Mouse (Mus musculus): ENCODE results near the gene Dolk.
A peak's percentile ranks its signal among the peaks of the same experiment; 100 is the strongest.

Dolk gene

DNA sequence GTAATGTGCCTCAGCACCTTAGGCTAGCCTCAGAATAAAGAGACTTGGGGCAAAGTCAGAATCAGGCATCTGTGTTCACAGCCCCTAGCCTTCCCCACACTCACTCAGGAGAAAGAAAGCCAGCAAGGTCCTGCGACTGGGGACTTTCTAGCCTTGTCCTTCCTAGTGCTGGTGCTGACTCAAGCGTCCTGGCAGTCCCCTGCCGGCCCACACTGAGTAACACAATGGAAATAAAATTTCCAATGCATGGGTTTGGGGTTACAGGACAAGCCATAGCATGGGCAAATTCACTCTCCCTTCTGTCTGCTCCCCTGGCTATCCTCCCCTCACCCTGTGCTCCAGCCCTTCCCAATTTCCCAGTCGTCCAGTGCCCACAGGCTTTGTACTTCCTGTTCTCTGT is 17.8 kb downstream of the Dolk start:
- DNase-seq (ENCODE audit: low spot score) = no peak

DNA sequence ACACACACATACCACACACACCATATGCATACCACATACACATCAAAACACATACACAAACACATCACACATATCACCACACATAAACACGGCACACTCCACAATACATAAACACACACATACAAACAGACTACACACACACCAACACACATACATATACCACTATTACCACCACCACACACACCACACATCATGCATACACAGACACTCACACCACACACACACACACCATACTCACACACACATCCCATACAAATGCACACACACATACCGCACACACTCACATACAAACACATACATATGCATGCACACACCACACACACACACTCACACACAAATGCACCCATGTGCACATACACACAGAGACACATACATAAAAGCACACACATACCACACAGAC is 18.7 kb downstream of the Dolk start:
- no peak for DNase-seq (ENCODE audit: low spot score)

DNA sequence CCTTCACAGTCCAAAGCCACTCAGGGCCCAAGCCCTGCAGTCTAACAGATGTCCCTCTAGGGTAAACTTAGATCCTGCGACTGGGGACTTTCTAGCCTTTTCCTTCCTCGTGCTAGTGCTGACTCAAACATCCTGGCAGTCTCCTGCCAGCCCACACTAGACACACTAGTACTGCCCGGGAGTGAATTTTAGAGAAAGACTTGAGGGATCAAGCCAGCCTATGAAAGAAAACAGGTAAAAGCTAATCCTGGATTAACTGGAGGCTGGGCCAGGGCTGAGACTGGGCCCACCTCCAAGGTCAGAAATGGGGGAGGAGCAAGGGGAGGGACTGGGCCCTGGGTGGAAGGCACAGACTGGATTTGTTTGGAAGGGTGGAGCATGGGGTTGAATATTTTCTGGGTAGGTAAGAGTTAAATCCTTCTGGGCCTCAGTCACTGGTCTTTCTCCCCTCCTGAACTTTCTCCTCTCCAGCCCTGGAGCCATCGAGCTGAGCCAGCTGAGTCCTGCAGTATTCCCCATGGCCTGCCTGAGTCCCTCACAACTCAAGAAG is 19.7 kb downstream of the Dolk start:
- DNase-seq (ENCODE audit: low spot score) = peak; percentile 78

DNA sequence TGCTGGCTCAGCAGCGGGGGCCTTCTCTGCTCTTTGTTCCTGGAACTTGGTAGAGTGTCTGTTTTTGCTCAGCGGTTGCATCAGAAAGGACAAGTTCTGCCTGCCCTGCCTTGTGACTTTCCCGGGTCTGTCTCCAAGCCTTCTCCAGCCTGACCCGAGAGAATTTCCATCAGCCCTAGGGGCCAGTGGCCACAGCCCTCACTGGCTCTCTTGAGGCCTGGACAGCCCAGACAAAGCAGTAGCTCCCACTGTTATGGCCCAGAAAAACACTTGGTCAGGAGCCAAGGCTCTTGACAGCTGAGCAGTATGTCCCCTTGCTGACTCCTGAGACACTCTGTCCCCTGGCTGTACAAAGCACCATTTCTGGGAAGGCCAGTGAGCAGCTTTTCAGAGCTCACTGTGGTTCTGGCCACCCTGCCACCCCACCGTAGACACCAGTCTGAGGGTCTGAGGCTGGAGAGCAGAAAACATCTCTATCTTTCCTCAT is 20.3 kb downstream of the Dolk start, which contains the start of gene Phyhd1:
Gene Phyhd1, plus strand, starts transcription at position 437 of the 487 bp plus-strand sequence.
- no peak for DNase-seq (ENCODE audit: low spot score)

DNA sequence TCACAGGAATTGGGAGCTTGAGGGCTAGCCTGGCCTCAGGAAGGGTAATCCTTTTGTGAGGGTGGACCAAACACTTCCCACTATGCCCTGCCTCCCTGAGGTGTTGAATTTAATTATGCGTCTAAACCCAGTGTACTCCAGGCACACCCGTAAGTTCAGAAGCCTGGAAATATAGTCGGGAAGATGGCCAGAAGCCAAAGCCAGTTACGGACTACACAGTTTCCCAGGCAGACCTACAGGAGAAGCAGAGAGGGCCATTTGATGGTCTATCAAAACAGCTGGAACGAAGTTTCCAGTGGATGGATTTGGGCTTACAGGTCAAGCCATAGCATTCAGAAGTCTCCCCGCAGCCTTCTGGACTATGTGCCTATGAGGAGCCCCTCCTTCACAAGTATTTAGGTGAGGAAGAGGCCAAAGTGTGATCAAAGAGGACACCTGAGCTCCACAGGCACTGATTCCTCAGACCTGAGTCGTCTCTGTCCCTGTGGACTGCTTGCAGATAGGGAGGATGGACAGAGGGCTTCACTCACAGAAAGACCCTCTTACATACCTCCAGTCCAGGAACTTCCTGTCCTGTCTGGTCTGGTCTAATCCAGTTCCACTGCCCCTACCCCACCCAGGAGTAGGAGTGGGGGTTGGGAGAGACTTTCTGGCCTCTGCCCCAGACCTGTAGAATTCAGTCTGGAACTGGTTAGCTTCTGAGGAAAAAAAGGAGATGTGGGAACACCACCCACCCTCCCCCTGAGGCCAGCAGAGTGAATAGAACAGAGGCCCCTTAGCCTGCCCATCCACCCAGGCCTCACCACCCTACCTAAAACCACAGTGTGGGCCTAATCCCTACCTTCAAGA is 21.2 kb downstream of the Dolk start:
- no peak for DNase-seq (ENCODE audit: low spot score)

DNA sequence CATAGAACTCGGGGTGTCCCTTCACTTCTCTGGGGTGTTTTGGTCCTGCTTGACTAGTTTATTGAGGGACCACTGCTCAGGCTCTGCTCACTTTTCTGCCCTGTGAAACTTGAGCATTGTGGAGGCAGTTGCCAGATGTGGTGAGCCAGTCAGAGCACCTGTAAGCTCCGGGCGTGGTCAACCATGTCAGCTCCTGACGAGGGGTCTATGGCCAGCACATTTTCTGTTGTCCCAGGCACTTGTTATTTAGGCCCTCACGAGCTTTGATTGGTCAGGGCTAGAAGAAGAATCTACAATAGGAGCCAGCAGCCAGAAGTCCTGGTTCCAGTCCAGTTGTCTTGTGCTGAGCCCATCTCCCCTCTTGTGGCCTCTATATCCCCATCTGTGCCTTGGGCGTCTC is 22.3 kb downstream of the Dolk start:
- DNase-seq (ENCODE audit: low spot score) = no peak

DNA sequence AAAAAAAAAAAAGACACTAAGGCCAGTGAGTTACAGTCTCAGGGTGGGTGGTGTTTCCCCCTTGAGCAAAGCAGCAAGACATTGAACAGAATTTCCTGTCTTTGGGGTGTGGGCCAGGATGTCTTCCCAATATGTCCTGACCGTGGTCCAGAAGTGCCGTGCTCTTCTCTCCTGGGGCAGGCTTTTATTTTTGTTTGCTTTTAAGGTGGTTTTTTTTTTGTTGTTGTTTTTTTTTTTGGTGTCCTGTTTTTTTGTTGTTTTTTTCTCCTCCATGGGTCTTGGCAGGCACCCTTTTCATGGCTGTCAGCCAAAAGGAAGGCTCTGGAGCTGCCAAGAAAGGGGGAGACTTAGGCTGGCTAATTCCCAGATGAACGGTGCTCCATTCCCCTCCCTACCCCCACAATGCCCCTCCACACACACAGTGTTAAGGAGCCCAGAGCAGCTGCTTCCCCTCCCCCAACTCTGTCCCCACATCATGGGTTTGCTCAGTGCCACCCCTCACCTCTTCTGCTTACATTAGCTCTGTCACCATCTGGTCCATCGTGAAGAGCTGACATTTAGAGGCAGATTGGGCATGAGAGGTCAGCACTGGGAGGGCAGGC is 23.2 kb downstream of the Dolk start:
- DNase-seq (ENCODE audit: low spot score) = peak; percentile 64

DNA sequence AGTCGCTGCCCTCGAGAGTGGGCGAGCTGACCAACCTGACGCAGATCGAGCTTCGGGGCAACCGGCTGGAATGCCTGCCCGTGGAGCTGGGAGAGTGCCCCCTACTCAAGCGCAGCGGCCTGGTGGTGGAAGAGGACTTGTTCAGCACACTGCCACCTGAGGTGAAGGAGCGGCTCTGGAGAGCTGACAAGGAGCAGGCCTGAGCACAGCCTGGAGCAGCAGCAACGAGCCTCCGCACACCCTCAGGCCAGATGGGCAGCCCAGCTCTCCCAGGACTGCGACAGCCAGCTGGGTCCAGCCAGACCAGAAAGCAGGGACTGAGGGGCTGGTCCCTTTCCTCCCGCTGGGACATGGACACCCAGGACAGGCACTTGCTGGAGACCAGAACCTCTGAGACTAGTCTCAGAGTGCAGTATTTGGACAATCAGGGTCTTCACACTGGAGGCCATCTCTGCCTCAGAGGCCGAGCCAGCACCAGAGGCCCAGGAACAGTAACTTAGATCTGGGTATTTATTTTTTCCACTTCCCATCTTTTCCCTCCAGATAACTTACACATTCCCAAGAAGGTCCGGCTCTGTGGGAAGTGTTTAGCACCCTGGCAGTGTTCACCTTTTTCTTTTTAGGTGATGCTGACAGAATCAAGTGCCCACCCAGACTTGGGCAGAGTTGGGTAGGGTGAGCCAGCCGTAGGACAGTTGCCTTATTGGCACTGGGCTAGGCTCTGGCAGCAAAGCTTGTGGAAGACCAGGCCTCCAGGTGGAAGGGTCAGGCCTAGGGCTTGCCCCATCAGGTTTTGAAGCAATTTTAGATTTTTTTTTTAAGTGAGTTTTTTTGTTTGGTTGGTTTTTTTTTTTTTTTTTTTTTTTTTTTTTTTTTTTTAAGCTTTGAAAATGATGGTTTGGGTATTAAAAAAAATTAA is 24.0 kb downstream of the Dolk start:
- no peak for DNase-seq (ENCODE audit: low spot score)

DNA sequence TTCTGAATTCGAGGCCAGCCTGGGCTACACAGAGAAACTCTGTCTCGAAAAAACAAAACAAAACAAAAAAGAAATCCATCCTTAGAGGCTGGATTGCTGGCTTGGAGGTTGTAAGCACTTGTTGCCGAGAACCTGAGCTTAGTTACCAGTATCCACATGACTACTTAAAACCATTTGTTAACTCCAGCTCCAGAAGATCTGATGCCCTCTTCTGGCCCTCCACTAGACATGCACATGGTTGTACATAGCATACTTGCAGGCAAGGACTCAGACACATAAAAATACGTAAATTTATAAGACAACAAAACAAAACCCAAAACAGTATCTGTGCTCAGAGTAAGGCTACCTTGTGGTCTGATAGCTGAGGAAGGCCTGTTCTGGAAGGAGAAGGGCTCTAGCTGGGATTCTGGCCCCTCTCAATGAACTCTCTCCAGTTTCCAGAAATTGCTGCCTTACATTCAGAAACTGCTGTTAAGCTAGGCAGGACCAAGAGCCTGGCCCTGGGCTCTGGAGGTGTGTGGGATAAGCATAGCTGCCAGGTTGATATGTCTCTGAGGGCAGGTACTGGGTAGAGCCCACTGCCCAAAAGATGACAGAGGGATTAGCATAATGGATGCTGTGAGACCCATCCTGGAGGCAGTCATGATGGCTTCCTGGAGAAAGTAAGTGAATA is 24.9 kb downstream of the Dolk start:
- no peak for DNase-seq (ENCODE audit: low spot score)

DNA sequence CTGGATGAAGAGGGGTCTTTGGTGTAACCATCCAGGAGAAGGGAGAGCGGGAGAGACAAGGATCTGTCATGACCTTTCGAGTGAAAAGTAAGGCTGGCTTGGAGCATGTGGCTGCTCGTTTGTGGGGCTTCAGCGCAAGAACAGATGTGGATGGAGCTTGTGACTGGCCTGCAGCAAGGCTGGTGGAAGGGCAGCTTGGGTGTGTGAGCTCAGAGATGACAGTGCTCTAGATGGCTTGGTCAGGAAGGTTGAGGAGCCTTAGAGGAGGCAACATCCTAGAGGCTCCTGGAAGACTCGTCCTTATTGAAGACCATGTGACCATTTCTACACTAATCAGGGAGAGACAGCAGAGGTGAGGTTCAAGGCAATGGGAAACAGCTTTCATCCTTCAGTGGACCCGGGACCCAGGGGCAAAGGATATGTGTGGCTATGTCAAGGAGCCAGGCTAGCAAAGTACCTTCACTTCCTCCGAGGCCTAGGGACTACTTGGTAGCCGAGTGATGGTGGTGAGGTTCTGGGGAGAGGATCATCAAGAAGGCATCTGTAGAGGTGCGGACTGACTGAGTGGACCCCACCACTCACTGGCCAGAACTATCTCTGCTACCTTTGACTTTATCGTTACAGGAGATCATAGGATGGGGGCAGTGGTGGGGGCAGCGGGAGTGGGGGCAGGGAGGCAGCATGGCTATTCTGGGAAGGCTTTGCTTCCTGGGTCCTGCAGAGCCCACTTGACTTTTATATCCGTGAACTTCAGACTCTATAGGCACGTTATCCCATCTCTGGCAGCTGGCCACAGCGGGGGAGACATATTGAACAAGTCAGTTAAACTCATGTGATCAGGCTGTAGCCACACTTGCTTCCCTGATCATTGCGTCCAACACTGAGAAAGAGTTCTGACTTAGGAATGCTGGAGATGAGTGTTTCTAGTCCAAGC is 26.7 kb downstream of the Dolk start:
- no peak for DNase-seq (ENCODE audit: low spot score)

DNA sequence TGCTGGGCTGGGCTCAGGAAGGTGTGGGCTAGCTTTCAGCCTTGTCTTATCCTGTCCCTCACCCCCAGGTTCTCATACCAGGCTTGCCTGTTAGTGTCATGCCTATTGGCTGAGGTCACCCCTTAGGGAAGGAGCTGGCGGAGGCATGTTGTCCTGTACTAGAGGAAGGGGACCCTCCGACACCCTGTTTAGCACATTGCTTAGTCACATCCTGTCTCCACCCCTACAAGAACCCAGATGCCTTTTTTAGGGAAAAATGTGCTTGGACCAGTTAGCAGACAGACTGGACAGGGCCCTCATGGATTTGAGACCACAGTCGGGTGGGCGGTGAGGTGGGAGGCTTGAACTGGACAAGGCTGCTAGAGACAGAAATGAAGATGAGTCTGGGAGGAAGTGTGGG is 27.5 kb downstream of the Dolk start:
- DNase-seq (ENCODE audit: low spot score) = no peak

DNA sequence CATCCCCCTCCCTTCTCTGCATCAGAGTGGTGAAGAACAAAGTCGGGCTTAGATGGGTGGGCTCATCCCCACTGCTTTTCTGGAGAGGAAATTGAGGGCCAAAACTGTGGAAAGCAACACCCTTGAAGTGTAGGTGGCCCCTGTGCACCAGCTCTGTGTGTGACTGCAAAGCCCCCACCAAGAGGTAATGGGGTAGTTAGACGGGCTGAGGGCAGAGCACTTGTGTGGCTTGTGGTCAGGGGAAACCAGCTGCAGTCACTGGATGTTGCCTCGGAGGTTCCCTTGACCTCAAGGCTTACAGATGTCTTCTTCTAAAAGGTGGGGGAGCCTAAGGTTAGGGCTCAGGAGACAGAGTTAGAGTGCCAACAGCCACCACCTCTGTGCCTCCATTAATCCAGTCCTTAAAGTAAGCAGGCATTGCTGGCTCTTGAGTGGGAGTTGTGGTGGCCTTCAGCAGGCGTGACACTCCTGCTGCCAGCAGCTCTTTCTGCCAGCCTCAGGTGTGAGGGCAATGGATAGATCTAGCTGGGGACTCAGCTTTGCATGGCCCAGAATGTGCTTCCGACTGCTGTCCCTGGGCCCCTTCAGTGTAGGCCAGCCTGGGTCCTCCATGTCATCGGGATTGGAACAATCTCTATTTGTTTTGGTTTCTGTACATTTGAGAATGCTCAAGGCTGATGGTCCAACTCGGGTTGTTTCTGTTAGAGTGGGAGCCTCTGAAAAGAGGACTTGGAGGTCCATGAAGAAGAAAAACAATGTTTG is 28.3 kb downstream of the Dolk start:
- DNase-seq (ENCODE audit: low spot score) = no peak

DNA sequence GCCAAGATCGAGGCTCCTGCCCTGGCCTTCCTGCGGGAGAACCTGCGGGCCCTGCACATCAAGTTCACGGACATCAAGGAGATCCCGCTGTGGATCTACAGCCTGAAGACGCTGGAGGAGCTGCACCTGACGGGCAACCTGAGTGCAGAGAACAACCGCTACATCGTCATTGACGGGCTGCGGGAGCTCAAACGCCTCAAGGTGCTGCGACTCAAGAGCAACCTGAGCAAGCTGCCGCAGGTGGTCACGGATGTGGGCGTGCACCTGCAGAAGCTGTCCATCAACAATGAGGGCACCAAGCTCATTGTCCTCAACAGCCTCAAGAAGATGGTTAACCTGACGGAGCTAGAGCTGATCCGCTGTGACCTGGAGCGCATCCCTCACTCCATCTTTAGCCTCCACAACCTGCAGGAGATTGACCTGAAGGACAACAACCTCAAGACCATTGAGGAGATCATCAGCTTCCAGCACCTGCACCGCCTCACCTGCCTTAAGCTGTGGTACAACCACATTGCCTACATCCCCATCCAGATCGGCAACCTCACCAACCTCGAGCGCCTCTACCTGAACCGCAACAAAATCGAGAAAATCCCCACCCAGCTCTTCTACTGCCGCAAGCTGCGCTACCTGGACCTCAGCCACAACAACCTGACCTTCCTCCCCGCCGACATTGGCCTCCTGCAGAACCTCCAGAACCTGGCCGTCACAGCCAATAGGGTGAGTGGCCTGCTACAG is 29.4 kb downstream of the Dolk start:
- DNase-seq (ENCODE audit: low spot score) = no peak

DNA sequence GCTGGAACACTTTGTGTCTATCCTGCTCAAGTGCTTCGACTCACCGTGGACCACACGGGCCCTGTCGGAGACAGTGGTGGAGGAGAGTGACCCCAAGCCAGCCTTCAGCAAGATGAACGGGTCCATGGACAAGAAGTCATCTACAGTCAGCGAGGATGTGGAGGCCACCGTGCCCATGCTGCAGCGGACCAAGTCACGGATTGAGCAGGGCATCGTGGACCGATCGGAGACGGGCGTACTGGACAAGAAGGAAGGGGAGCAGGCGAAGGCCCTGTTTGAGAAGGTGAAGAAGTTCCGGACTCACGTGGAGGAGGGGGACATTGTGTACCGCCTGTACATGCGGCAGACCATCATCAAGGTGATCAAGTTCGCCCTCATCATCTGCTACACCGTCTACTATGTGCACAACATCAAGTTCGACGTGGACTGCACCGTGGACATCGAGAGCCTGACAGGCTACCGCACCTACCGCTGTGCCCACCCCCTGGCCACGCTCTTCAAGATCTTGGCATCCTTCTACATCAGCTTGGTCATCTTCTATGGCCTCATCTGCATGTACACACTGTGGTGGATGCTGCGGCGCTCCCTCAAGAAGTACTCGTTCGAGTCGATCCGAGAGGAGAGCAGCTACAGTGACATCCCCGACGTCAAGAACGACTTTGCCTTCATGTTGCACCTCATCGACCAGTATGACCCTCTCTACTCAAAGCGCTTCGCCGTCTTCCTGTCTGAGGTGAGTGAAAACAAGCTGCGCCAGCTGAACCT is 30.3 kb downstream of the Dolk start:
- DNase-seq (ENCODE audit: low spot score) = no peak

DNA sequence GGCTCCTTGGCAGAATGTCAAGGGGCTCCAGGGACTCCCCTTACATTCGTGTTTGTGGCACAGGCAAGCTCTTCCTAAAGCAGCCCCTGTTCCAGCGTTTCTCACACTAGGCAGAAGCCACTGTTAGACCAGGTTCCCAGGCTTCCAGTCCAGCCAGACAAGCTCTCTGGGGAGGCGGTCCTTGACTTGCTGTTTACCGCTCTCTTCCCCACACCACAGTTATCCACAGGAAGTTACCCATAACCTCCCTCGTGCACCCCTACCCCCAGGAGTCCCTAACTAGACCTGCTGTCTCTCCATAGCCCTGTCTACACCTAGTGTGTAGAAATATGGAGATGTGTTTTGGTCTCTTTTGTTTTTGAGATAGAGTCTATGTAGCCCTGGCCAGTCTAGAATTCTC is 32.3 kb downstream of the Dolk start:
- DNase-seq (ENCODE audit: low spot score) = no peak

DNA sequence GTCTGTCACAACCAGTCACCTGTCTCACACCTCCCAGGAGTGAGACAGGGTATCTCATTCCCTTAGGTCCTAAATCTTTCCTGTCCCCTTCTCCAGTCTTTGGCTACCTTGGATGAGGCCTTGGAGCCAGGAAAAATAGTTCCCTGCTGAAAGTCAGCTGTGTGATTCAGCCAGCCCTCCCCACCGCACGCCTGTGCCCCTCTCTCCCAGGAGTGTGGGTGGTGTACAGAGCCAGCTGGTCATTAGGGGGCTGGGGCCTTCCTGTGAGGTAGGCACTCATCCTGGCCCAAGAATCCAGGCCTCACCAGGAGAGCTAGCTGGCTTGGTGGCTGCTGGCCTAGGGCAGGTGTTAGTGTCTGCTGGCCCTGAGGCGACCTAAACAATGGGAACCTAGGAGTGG is 33.6 kb downstream of the Dolk start:
- DNase-seq (ENCODE audit: low spot score) = no peak

DNA sequence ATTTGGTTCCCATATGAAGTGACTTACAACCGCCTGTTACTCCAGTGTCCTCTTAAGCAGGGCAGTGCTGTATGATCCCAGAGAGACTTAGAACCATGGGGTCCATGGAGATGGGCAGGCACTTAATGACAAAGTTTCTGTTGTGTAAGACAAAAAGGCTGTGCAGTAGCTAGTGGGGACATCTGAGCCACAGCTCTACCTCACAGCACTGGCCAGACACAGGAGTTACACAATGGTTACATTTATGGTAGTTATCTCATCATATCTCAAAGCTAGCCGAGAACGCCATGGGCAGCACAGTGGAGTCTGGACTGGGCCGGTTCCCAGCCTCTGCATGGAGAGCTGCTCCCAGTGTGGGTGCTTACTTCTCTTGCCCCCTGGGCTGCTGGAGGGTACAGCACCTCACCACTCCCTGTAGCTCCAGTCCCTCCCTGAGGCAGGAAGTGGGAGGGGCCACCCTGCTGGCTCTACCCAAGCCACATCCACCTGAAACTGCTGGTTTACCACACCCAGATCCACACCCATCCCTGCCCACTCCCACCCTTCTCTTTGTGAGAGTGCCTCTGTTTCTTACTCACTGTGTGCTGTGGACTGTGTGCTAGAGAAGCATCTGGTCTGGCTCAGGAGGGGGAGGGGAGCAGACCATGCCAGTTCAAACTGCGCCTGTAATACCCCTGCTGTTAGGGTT is 34.6 kb downstream of the Dolk start:
- peak; percentile 63 for DNase-seq (ENCODE audit: low spot score)

Measured in testis, postnatal 10 days (tissue).